Mouse (Mus musculus): ENCODE measurements around the gene Dnajc22. TPM values are rescaled to one million over a fixed set of nuclear protein-coding genes. Genes with fewer than 3 reads are reported as not detected.

Gene Dnajc22
- polyA plus RNA-seq, 1 experiment from 2014 or later, result 14.4 TPM

DNA sequence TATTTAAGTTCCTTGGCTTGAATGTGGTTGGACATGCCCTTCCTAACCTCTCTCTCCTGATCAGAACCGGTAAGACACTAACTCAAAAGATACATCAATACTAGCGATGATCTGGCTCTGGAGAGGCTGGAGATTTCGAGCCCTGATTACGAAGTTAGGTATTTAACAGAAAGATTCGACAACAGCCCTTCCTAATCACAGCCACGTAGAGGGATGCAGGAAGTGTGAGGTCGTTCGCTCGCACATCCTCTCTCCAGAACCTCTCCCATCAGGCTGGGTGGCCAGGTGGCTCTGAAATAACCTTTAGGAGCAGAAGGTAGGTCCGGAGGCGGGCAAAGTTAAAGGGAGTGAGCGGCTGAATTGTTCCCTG lies 32.7 kb downstream of the Dnajc22 start, which contains the start of gene Spats2:
TSS of gene Spats2 (plus strand) at position 206 of the 370 bp plus-strand sequence.
- Histone ChIP-seq H3K27me3 (ENCODE audit: control insufficient read depth, insufficient read depth, low read length) (no peaks in the 10 kb centered on the region), H3K36me3 (ENCODE audit: control insufficient read depth, insufficient read depth, low read length) (no peaks in the 10 kb centered on the region), H3K9ac (ENCODE audit: low read length) (peak within 1 kb of the TSS; percentile 93), H3K27ac (replicated peaks) (peak within 1 kb of the TSS; percentile 94), H3K4me2 (replicated peaks; ENCODE audit: low read depth) (peak within 1 kb of the TSS; percentile 83), H3K9me3 (ENCODE audit: control insufficient read depth, low read length) (no peaks in the 10 kb centered on the region), H3K4me1 (replicated peaks; ENCODE audit: control insufficient read depth, insufficient read depth) (no peaks in the 10 kb centered on the region; the same call in 1 of the 2 replicates), H3K4me3 (ENCODE audit: low read depth, low read length) (peak within 1 kb of the TSS; percentile 83)
- DNase-seq (ENCODE audit: low spot score) (no peak), ATAC-seq (ENCODE audit: low FRiP score, low TSS enrichment) (no peak)
- under 1% methylated on average over 12 of the region's 12 CpGs for WGBS
- TF ChIP-seq CTCF (IDR thresholded peaks at IDR 0.05; ENCODE audit: low read depth) (no peak), EP300 (optimal IDR thresholded peaks at IDR 0.05) (no peak)

DNA sequence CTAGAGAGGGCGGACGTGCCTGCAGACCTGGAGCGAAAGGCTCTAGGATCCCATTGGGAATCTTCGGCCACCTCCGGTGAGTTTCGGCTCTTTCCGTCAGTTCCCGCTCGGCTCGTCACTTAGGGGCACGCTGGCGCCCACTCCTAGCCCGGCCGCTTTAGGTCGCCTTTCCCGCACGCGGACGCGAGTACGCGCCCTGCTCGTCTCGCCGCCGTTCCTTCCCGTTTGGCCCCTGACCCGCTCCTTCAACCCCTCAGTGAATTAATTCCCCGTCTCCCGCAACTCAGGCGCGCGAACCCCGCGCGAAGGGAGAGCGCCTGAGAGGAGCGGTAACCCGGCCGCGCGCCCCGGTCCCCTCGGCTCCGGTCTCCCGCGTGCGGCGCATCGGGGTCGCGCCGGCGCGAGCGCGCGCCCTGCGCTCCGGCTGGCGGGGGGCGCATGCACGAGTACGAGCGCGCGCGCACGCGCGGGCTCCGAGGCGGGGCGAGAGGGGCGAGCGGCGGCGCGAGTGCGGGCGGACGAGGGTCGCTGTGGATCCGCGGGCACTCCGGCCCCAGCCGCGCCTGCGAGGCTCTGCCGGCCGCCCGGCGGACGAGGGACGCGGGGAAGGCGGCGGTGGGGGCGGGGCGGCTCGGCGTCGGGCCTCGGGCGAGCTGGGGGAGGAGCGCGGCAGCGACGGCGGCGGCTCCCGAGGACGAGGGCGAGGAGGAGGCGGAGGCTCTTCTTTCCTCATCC lies 33.3 kb downstream of the Dnajc22 start:
- Histone ChIP-seq H3K4me1 (replicated peaks; ENCODE audit: control insufficient read depth, insufficient read depth) (no peaks in the 10 kb centered on the region; the same call in 1 of the 2 replicates), H3K4me2 (replicated peaks; ENCODE audit: low read depth) (peak overlapping the region; percentile 83), H3K36me3 (ENCODE audit: control insufficient read depth, insufficient read depth, low read length) (no peaks in the 10 kb centered on the region), H3K27ac (replicated peaks) (peak overlapping the region; percentile 94), H3K4me3 (ENCODE audit: low read depth, low read length) (peak overlapping the region; percentile 83), H3K9me3 (ENCODE audit: control insufficient read depth, low read length) (no peaks in the 10 kb centered on the region), H3K9ac (ENCODE audit: low read length) (peak overlapping the region; percentile 93), H3K27me3 (ENCODE audit: control insufficient read depth, insufficient read depth, low read length) (no peaks in the 10 kb centered on the region)
- peak; percentile 86 for DNase-seq (ENCODE audit: low spot score)
- TF ChIP-seq CTCF (IDR thresholded peaks at IDR 0.05; ENCODE audit: low read depth), result no peak
- TF ChIP-seq EP300 (optimal IDR thresholded peaks at IDR 0.05), result no peak
- ATAC-seq (ENCODE audit: low FRiP score, low TSS enrichment), result peak; percentile 84
- under 1% methylated on average over 92 of the region's 115 CpGs for WGBS

GRCm38 (mm10) chr15:99126816-99127365 lies 33.9 kb downstream of the Dnajc22 start:
- ATAC-seq (ENCODE audit: low FRiP score, low TSS enrichment), result no peak
- H3K27me3 ChIP-seq (ENCODE audit: control insufficient read depth, insufficient read depth, low read length), result no peaks in the 10 kb centered on the region
- WGBS, result under 1% methylated on average over 30 of the region's 35 CpGs
- H3K4me3 ChIP-seq (ENCODE audit: low read depth, low read length), result peak overlapping the region; percentile 83
- H3K4me1 ChIP-seq (replicated peaks; ENCODE audit: control insufficient read depth, insufficient read depth), result no peaks in the 10 kb centered on the region; the same call in 1 of the 2 replicates
- H3K9ac ChIP-seq (ENCODE audit: low read length), result peak overlapping the region; percentile 93
- H3K4me2 ChIP-seq (replicated peaks; ENCODE audit: low read depth), result peak overlapping the region; percentile 83
- H3K27ac ChIP-seq (replicated peaks), result peak overlapping the region; percentile 94
- no peaks in the 10 kb centered on the region for H3K36me3 ChIP-seq (ENCODE audit: control insufficient read depth, insufficient read depth, low read length)
- H3K9me3 ChIP-seq (ENCODE audit: control insufficient read depth, low read length), result no peaks in the 10 kb centered on the region
- DNase-seq (ENCODE audit: low spot score), result peak; percentile 36
- TF ChIP-seq CTCF (IDR thresholded peaks at IDR 0.05; ENCODE audit: low read depth), result no peak
- TF ChIP-seq EP300 (optimal IDR thresholded peaks at IDR 0.05), result no peak

DNA sequence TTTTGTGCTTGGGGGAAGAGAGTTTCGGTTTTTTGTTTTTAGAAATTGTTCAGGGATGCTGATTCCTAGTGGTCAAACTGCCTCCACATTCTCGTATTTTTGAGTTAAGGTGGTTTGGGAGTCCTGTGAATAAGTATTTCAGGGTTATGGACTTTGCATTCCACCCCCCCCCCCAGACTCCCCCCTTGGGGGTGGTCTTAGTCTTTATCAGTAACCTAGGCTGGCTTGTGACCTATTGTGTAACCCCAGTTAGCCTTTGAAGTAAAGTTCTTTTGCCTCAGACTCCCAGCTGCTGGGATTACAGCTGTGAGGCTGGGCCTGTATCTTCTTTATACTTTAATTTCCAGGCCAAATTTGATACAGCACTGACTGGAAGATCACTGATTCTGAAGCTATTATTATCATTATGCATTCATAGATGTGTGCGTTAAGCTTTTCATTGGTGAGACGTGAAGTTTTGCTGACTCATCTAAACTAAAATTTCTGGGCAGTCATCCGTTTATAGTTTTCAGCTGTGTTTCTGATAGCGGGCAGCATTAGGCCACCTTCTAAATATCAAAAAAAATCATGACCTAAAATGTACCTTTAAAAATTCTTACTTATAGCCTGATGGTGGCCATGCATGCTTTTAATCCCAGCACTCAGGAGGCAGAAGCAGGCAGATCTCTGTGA lies 35.0 kb downstream of the Dnajc22 start:
- H3K4me2 ChIP-seq (replicated peaks; ENCODE audit: low read depth), result peak overlapping the region; percentile 83; the same call in 1 of the 2 replicates
- no peak overlapping the region for H3K27ac ChIP-seq (replicated peaks)
- DNase-seq (ENCODE audit: low spot score), result no peak
- H3K4me3 ChIP-seq (ENCODE audit: low read depth, low read length), result peak overlapping the region; percentile 83; the same call in 1 of the 2 replicates
- no peaks in the 10 kb centered on the region for H3K9me3 ChIP-seq (ENCODE audit: control insufficient read depth, low read length)
- H3K36me3 ChIP-seq (ENCODE audit: control insufficient read depth, insufficient read depth, low read length), result no peaks in the 10 kb centered on the region
- H3K9ac ChIP-seq (ENCODE audit: low read length), result no peak overlapping the region
- no peak for ATAC-seq (ENCODE audit: low FRiP score, low TSS enrichment)
- TF ChIP-seq CTCF (IDR thresholded peaks at IDR 0.05; ENCODE audit: low read depth) (no peak), EP300 (optimal IDR thresholded peaks at IDR 0.05) (no peak)
- 72% methylated on average over 6 of the region's 6 CpGs for WGBS
- H3K27me3 ChIP-seq (ENCODE audit: control insufficient read depth, insufficient read depth, low read length), result no peaks in the 10 kb centered on the region
- no peaks in the 10 kb centered on the region; the same call in 1 of the 2 replicates for H3K4me1 ChIP-seq (replicated peaks; ENCODE audit: control insufficient read depth, insufficient read depth)

- no peak for DNase-seq (ENCODE audit: low spot score)
- no peaks in the 10 kb centered on the region for H3K36me3 ChIP-seq (ENCODE audit: control insufficient read depth, insufficient read depth, low read length)
- H3K9me3 ChIP-seq (ENCODE audit: control insufficient read depth, low read length), result no peaks in the 10 kb centered on the region
- H3K4me3 ChIP-seq (ENCODE audit: low read depth, low read length), result no peak overlapping the region
- no peak for ATAC-seq (ENCODE audit: low FRiP score, low TSS enrichment)
- TF ChIP-seq EP300 (optimal IDR thresholded peaks at IDR 0.05) (no peak), CTCF (IDR thresholded peaks at IDR 0.05; ENCODE audit: low read depth) (no peak)
- no peaks in the 10 kb centered on the region; the same call in 1 of the 2 replicates for H3K4me1 ChIP-seq (replicated peaks; ENCODE audit: control insufficient read depth, insufficient read depth)
- no peaks in the 10 kb centered on the region for H3K27me3 ChIP-seq (ENCODE audit: control insufficient read depth, insufficient read depth, low read length)
- H3K4me2 ChIP-seq (replicated peaks; ENCODE audit: low read depth), result no peak overlapping the region
- H3K9ac ChIP-seq (ENCODE audit: low read length), result 0 out of 2 replicates have a peak overlapping the region, but pooled peaks have one; percentile 3
- 50% methylated on average over 11 of the region's 11 CpGs for WGBS
- H3K27ac ChIP-seq (replicated peaks), result no peak overlapping the region
Measured at GRCm38 (mm10) chr15:99129441-99129840, 36.5 kb downstream of the Dnajc22 start.

All from stomach, postnatal 0 days (tissue).